Mouse (Mus musculus) right cerebral cortex, adult 18-20 months (tissue): ENCODE data around the gene Lrig2.
"Not testable (repeated sequence)": the region's sequence is repeated elsewhere in the genome, so short reads cannot be mapped to it uniquely, and the experiment has no call there.

Experiments
- DNase-seq: peaks from one replicate; pipeline ENCODE4 v3.0.0; 2022; ENCODE audit warnings: mixed read lengths

Gene Lrig2

DNA sequence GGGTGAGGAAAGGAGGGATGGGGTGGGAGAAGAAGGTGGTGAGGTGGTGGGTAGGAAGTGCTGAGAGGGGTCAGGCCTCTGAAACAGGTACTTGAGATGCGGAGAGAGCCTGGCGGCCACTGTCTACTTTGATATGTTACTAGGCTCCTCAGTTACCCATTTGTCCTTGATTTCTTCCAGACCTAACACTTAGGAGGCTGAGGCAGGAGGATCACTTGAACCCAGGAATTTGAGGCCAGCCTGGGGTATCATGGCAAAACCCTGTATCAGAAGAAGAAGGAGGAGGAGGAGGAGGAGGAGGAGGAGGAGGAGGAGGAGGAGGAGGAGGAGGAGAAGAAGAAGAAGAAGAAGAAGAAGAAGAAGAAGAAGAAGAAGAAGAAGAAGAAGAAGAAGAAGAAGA is 84.4 kb downstream of the Lrig2 start:
- DNase-seq, result not testable (repeated sequence)

DNA sequence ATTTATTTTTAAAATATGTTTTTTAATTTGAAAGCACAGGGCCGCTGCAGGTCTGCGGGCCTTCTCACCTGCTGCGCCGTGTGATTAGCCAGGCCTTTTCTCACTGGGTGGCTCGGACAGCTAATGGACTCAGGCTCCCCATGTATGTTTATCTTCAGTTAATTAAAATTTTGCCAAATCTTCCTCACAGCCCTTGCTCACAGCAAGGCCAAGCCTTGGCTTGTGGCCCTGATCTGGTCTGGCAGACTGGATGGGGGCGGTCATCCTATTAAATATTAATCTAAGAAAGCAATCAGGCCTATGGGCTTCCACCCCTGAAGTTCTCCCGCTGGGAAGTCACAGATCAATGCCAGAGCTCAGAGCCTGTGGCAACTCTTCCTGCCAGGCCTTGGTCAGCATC is 87.4 kb downstream of the Lrig2 start:
- DNase-seq, result no peak

- DNase-seq, result no peak
Observed at GRCm38 (mm10) chr3:104420929-104421328, 90.8 kb downstream of the Lrig2 start.

DNA sequence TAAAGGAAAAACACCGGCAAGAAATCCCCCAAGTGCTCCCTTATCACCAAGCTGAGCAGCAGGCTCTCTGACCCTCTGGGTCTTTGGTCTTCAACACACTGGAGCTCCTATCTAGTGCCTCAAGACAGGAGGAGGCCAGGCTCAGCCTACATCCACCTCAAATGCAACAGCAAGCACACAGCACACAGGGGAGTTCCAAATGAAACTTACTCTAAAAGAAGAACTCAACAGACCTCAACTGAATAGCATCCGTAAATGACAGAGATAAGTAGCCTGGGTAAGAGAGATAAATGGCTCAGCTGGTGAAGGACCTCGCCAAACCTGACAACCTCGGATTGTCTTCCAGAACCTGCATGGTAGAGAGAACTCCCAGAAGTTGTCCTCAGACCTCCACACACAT is 91.7 kb downstream of the Lrig2 start:
- no peak for DNase-seq

- DNase-seq, result no peak
Observed at GRCm38 (mm10) chr3:104416806-104417205, 94.9 kb downstream of the Lrig2 start.

- no peak for DNase-seq
Observed at GRCm38 (mm10) chr3:104412482-104412881, 99.2 kb downstream of the Lrig2 start.

GRCm38 (mm10) chr3:104407506-104407905 is 104.2 kb downstream of the Lrig2 start:
- peak; percentile 37 for DNase-seq

DNA sequence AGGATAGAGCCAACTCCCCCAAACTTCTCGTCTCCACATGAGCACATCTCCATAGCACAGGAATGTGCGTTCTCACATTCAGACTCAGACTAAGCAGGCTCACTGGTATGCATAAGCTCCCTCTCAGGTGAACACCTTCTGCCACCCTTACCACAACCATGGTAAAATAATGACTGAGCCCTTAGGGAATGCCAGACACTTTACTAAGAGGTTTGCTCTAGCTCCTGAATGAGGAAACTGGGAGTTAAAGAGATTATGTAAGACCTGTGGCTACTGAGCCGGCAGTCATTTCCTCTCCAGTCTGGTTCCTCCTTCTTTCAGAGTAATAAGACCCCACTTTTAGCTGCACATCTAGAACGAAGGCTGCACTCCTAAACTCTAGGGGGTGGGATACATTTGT is 108.1 kb downstream of the Lrig2 start:
- no peak for DNase-seq

DNA sequence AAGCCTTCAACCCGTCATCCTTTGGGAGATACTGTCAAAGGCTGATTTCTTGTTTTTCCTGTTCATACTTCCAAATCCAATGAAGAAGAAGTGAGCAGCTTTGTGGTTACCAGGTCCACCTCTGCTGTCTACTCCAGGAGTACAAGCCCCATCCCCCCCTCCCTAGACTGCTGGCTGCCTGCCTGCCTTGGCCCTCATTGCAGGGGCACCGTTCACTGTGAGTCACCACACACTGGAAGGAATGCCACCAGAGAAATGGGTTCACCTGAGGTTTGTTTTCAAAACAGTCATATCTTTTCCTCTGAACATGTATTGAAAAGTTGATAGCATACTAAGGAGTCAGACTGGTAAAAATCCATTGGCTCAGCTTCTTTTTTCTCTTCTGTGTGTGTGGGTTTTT is 110.5 kb downstream of the Lrig2 start:
- no peak for DNase-seq

DNA sequence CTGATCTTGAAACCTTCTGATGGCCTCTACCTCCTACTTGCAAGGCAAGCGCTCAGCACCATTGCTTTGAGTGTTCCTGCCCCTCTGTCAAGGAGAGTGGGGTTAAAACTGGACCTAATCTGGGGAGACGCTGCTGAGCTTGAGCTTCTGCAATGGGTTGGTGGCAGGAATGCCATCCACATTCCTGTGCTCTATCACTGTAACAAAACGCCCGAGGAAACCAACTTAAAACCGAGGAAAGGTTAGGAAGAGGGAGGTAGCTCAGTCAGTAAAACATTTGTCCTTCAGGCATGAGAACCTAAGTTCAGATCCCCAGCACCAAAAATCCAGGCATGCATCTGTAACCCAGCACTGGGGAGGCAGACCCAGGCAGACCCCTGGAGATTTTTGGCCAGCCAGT is 111.6 kb downstream of the Lrig2 start:
- DNase-seq, result no peak

GRCm38 (mm10) chr3:104399296-104400045 is 112.2 kb downstream of the Lrig2 start:
- DNase-seq, result no peak

- no peak for DNase-seq
Observed at GRCm38 (mm10) chr3:104397316-104397715, 114.4 kb downstream of the Lrig2 start.

- DNase-seq, result no peak
Observed at GRCm38 (mm10) chr3:104396736-104397081, 115.0 kb downstream of the Lrig2 start.

GRCm38 (mm10) chr3:104396067-104396735 is 115.5 kb downstream of the Lrig2 start:
- no peak for DNase-seq

DNA sequence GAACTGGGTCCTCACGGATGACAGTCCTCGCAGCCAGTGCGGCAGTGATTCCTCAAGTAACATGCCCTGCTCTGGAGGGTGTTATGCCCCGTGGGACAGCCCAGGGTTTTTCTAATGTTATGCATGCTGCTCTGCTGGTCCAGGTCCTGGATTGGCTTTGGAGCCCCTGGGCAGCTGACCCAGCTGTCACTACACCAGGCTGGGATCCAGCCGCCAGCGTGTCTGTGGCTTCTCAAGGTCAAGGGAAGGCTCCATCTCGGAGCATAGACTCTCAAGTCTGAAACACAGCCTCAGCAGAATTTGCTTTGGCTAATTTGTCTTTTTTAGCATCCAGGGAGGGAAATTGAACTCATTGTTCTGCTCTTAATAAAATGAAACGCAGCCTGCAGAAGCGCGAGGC is 121.6 kb downstream of the Lrig2 start:
- no peak for DNase-seq

- DNase-seq, result no peak
Observed at GRCm38 (mm10) chr3:104389449-104389848, 122.3 kb downstream of the Lrig2 start.

- peak; percentile 46 for DNase-seq
Observed at GRCm38 (mm10) chr3:104385587-104385986, 126.1 kb downstream of the Lrig2 start.

GRCm38 (mm10) chr3:104383681-104384341 is 127.9 kb downstream of the Lrig2 start:
- peak; percentile 49 for DNase-seq

- no peak for DNase-seq
Observed at GRCm38 (mm10) chr3:104378228-104378627, 133.5 kb downstream of the Lrig2 start.

GRCm38 (mm10) chr3:104373907-104374306 is 137.8 kb downstream of the Lrig2 start:
- no peak for DNase-seq

GRCm38 (mm10) chr3:104372374-104372773 is 139.3 kb downstream of the Lrig2 start:
- no peak for DNase-seq

GRCm38 (mm10) chr3:104367912-104368311 is 143.8 kb downstream of the Lrig2 start:
- DNase-seq, result no peak

DNA sequence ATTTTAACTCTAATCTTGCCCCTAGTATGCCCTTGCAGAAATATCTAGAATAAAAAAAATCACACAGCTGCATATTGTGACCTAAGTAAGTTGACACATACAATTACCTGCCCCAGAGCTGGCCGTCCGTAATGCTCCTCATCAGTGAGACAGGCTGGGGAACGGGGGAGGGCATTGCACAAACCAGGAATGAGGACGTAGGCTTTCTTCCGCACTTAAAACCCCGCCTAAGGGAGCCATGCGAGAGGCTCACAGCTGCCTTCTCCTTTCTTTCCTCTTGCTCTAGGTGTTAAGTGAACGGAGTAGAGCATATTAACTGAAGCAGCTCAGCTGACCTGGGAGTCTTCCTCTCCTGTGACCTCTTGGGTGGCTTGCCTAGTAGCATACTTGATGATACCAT is 149.9 kb downstream of the Lrig2 start:
- no peak for DNase-seq

GRCm38 (mm10) chr3:104360325-104360724 is 151.4 kb downstream of the Lrig2 start:
- DNase-seq, result no peak
